Mouse (Mus musculus): ENCODE results near the gene Tcte1. TPM values are rescaled to one million over a fixed set of nuclear protein-coding genes. Genes with fewer than 3 reads are reported as not detected.

Tcte1 gene
- polyA plus RNA-seq (2015; fragmentation: Nextera tagmentation; extraction: Ambion mirVana), result 0.15 and 0.27 TPM in 2 replicates

DNA sequence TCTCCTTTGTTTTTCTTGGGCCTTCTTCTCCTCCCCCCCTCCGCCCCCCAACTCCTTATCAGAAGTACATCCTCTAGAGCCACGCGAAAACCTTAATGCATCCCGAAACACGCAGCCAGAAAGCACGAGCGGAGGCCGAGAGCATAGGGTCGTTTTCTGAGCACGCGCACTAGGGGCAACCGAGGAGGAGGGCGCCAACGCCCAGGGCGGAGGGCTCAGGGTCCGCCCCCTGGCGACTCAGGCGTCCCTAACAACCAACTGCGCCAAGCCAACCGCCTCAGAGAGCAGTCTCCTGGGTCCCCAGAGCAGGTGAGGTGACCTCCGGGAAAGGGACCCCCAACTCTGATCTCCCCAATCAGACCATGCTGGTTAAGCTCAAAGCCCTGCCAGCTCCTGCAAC, at the start of gene Tcte1:
Gene Tcte1 (plus strand): TSS at position 172 of the 400 bp plus-strand sequence.
- no peaks in the 10 kb centered on the region for H3K9me3 ChIP-seq
- H3K4me2 ChIP-seq, result peak within 1 kb of the TSS; percentile 79
- peaks cover 37% of the 10 kb centered on the region for H3K4me1 ChIP-seq
- H3K27ac ChIP-seq (replicated peaks), result no peak within 1 kb of the TSS
- peak within 1 kb of the TSS; percentile 76 for H3K9ac ChIP-seq
- ATAC-seq (ENCODE audit: extremely low read depth, insufficient number of reproducible peaks, low FRiP score, low TSS enrichment), result no peak
- 1% methylated on average over 20 of the region's 21 CpGs for WGBS
- H3K27me3 ChIP-seq (replicated peaks), result peaks cover 37% of the 10 kb centered on the region
- H3K36me3 ChIP-seq, result peaks cover 27% of the 10 kb centered on the region
- H3K4me3 ChIP-seq, result peak within 1 kb of the TSS; percentile 50

DNA sequence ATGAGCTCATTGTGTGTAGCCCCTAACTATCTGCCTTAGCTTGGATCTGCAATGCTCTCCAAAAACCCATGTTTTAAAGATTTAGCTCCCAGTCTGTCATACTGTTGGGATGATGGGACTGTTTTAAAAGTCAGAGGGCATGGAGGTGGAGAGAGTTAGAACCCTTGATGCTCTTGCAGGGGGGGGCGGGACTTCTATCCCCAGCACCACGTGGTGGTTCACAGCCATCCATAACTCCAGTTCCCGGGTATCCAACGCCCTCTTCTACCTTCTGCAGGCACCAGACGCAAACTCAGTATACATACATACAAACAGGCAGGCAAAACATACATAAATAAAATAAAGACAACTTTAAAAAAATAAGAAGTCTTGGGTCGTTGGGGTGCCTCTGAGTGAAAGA, 49.6 kb upstream of the Tcte1 start:
- no peaks in the 10 kb centered on the region for H3K9me3 ChIP-seq
- no peaks in the 10 kb centered on the region for H3K36me3 ChIP-seq
- H3K4me2 ChIP-seq, result no peak overlapping the region
- ATAC-seq (ENCODE audit: extremely low read depth, insufficient number of reproducible peaks, low FRiP score, low TSS enrichment), result no peak
- no peak overlapping the region for H3K4me3 ChIP-seq
- no peak overlapping the region for H3K9ac ChIP-seq
- H3K27ac ChIP-seq (replicated peaks), result no peak overlapping the region
- 73% methylated on average over 6 of the region's 6 CpGs for WGBS
- H3K27me3 ChIP-seq (replicated peaks), result peaks cover 43% of the 10 kb centered on the region
- H3K4me1 ChIP-seq, result peaks cover 6% of the 10 kb centered on the region; the same call in 1 of the 2 replicates

DNA sequence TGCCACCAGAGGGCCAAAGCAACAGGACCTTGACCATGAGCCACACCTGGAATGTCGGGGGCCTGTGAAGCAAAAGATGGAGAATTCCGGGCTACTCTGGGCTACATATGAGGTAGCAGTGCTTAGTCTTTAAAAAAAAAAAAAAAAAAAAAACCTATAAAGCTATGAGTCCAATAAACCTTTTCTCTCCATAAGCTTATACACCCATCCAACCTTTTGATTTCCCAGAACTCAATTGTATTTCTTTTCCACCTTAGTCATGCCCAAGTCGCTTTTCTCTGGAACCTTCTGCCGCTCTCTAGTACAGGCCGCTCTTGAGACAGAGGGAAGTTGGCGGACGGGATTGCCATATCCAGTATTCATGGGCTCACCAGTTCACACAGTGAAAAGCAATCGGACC, 49.1 kb upstream of the Tcte1 start:
- H3K36me3 ChIP-seq, result no peaks in the 10 kb centered on the region
- H3K9me3 ChIP-seq, result no peaks in the 10 kb centered on the region
- H3K9ac ChIP-seq, result peak overlapping the region; percentile 64
- peaks cover 43% of the 10 kb centered on the region for H3K27me3 ChIP-seq (replicated peaks)
- peak overlapping the region; percentile 50 for H3K4me3 ChIP-seq
- H3K27ac ChIP-seq (replicated peaks), result no peak overlapping the region
- H3K4me2 ChIP-seq, result peak overlapping the region; percentile 71
- H3K4me1 ChIP-seq, result peaks cover 8% of the 10 kb centered on the region; the same call in 1 of the 2 replicates
- no peak for ATAC-seq (ENCODE audit: extremely low read depth, insufficient number of reproducible peaks, low FRiP score, low TSS enrichment)
- WGBS, result 65% methylated on average over 8 of the region's 8 CpGs

DNA sequence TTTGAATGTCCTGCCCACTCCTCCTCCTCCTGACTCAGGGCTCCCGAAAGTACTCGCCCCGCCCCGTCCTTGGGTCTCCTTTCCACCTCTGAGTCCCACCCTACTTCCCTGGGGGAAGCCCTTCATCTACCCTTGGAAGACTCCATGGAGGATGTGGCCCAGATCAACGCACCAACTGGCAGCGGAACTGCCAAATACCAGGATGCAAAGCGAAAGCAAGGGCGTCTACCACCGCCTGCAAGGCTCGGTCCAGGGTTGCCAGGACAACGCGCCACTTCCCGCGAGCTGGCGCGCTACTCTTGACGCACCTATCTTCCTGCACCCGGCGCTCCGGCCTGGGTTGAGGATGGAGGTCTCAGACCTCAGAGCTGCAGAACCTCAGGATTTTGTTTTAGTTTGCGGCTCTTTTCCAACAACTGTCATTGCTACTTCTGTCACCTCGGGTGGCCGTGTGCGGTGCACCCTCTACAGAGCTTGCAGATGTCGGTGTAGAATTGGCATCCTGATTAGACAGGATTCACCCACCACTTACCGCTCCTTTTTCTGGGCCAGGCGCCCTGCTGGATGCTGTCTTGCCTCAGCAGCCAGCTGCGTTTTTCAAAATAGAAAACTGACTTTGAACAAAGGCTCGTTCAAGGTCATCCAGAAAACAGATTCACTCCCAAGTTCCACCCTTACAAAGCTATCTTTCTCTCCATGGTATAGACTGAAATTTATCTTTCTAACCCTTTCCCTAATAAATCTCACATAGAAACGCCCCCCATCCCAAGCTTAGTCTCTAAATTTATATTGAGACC, 48.4 kb upstream of the Tcte1 start, which contains the start of gene Spats1:
Gene Spats1 (minus strand): TSS at position 747 of the 797 bp plus-strand sequence.
- H3K27me3 ChIP-seq (replicated peaks), result peaks cover 43% of the 10 kb centered on the region
- H3K4me3 ChIP-seq, result peak within 1 kb of the TSS; percentile 50
- WGBS, result 4% methylated on average over 30 of the region's 30 CpGs
- H3K4me2 ChIP-seq, result peak within 1 kb of the TSS; percentile 71
- H3K4me1 ChIP-seq, result peaks cover 8% of the 10 kb centered on the region; the same call in 1 of the 2 replicates
- no peaks in the 10 kb centered on the region for H3K9me3 ChIP-seq
- no peaks in the 10 kb centered on the region for H3K36me3 ChIP-seq
- H3K27ac ChIP-seq (replicated peaks), result no peak within 1 kb of the TSS
- peak within 1 kb of the TSS; percentile 64 for H3K9ac ChIP-seq
- no peak for ATAC-seq (ENCODE audit: extremely low read depth, insufficient number of reproducible peaks, low FRiP score, low TSS enrichment)

DNA sequence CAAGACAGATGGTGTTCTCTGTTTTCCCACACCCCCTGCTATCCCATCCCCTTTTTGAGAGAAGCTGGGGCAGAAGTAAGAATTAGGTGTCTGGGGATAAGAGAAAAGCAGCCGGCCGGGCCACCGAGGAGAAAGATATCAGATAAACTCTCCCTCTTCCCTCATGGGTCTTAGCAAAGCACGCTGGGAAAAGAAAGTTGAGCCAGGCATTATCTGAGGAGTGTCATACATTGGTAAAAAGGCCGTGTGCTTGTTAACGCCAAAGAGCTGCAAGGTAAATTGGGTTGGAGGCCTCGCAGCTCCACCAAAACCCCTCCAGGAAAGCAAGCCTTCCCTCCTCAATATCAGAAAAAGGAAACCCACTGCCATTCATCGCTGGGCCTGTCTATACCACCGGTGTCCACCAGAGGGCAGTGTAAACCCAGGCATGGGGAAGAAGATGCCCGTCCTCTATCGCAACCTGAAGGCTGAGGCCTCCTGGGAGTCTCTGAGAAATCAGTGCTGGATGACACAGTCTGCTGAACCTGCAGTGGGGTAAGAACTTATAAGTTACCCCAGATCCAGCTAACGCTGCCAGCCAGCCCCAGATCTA, 44.9 kb upstream of the Tcte1 start:
- 6% methylated on average over 12 of the region's 12 CpGs for WGBS
- Histone ChIP-seq H3K27ac (replicated peaks) (no peak overlapping the region), H3K4me1 (peaks cover 8% of the 10 kb centered on the region; the same call in 1 of the 2 replicates), H3K4me3 (no peak overlapping the region), H3K9ac (peak overlapping the region; percentile 9; the same call in 1 of the 2 replicates), H3K9me3 (0 out of 2 replicates have a peak, but pooled peaks cover 5% of the 10 kb centered on the region), H3K4me2 (no peak overlapping the region), H3K36me3 (no peaks in the 10 kb centered on the region), H3K27me3 (replicated peaks) (peaks cover 39% of the 10 kb centered on the region)
- ATAC-seq (ENCODE audit: extremely low read depth, insufficient number of reproducible peaks, low FRiP score, low TSS enrichment), result no peak

DNA sequence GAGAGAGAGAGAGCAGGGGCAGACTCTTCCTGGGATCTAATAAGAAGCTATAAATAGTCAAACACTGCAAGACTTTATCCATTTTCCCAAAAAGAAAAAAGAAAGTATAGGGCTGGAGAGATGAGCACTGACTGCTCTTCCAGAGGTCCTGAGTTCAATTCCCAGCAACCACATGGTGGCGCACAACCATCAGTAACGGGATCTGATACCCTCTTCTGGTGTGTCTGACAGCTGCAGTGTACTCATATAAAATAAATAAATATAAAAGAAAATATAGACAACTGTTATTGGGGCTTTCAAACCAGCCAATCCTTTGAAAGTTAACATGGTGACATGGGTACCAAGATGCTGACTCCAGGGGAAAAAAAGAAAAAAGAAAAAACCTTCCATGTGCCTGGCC, 42.8 kb upstream of the Tcte1 start:
- Histone ChIP-seq H3K27ac (replicated peaks) (no peak overlapping the region), H3K36me3 (no peaks in the 10 kb centered on the region), H3K27me3 (replicated peaks) (peaks cover 32% of the 10 kb centered on the region), H3K4me1 (0 out of 2 replicates have a peak, but pooled peaks cover 3% of the 10 kb centered on the region), H3K4me2 (no peak overlapping the region), H3K4me3 (no peak overlapping the region), H3K9ac (no peak overlapping the region), H3K9me3 (0 out of 2 replicates have a peak, but pooled peaks cover 5% of the 10 kb centered on the region)
- 21% methylated on average over 2 of the region's 2 CpGs for WGBS
- ATAC-seq (ENCODE audit: extremely low read depth, insufficient number of reproducible peaks, low FRiP score, low TSS enrichment), result no peak

DNA sequence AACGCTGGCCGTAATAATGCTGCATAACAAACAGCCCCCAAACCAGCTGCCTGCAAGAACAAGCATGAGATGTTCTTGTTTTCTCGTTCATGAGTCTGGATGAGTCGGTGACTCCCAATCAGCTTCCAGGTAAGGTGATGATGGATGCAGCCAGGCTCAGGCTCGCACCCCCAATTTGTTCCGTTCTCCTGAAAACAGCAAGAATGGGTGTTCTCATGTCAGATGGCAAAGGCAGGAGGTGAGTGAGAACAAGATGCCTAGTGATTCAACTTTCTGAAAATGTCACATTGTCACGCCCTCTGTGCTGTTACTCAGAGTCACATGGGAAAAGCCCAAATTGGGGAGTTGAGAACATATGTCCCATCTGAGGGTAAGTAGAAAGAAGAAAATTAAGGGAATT, 37.7 kb upstream of the Tcte1 start:
- Histone ChIP-seq H3K27ac (replicated peaks) (no peak overlapping the region), H3K4me2 (no peak overlapping the region), H3K9ac (no peak overlapping the region), H3K4me3 (no peak overlapping the region), H3K4me1 (0 out of 2 replicates have a peak, but pooled peaks cover 3% of the 10 kb centered on the region), H3K36me3 (no peaks in the 10 kb centered on the region), H3K27me3 (replicated peaks) (peaks cover 10% of the 10 kb centered on the region; the same call in 1 of the 2 replicates), H3K9me3 (0 out of 2 replicates have a peak, but pooled peaks cover 5% of the 10 kb centered on the region)
- 77% methylated on average over 7 of the region's 7 CpGs for WGBS
- ATAC-seq (ENCODE audit: extremely low read depth, insufficient number of reproducible peaks, low FRiP score, low TSS enrichment), result no peak

DNA sequence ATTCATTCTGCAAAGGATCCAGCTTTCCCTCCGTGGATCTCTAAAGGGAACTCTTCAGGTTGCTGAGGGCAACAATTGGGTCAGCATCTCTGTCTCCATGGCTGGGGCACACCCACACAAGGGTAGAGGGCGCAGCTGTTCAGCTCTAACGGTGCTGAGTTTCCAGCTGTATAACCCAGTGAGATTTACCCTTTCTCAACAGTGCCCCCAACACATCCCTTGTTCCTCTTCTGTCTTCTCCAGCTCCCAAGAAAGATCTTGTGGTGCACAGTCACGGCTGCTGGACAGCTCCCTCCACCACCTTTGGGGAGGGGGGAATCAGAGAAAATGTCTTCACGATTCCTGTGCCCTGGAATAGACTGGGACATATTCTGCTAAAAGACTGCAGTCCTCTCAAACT, 36.0 kb upstream of the Tcte1 start:
- Histone ChIP-seq H3K9ac (no peak overlapping the region), H3K27me3 (replicated peaks) (peaks cover 14% of the 10 kb centered on the region), H3K27ac (replicated peaks) (no peak overlapping the region), H3K4me3 (no peak overlapping the region), H3K36me3 (no peaks in the 10 kb centered on the region), H3K9me3 (no peaks in the 10 kb centered on the region), H3K4me1 (peaks cover 10% of the 10 kb centered on the region), H3K4me2 (no peak overlapping the region)
- no peak for ATAC-seq (ENCODE audit: extremely low read depth, insufficient number of reproducible peaks, low FRiP score, low TSS enrichment)
- WGBS, result 9% methylated on average over 5 of the region's 5 CpGs

DNA sequence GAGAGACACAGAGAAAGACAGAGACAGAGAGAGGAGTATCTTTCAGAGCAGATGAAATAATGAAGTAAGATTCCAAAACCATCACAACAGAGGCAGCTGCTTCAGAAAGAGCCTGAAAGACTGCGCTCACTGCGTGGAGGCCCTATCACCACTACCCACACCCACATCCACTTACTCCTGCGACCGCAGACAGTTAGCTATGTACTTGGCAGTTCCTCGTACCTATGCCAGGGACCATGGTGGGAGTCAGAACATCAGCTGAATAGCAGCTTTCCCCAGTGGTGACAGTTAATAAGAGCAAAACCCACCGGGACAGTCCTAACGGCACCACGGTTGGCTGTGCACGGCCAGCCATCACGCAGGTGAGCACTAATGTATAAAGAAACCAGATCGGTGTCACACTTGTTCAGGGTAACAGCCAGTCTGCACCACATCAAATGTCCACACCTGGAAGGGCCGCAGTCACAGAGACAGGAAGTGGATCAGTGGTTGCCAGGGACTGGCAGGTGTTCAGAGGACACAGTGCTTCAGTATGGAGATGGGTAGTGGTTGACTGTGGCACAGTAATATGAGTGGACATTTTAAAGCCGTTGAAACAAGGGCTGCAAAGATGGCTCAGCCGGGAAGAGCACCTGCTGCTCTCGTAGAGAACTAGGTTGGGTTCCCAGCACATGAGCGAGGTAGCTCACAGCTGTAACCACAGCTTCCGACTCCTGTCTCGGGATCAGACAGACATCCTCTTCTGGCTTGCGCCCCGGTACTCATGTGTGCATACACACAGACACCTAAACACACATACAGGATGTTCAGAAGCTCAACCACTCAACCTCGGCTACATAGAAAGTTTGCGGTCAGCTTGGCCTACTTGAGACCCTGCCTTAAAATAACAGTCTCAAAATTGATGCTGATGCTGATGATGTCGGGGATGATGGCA, 34.6 kb upstream of the Tcte1 start:
- Histone ChIP-seq H3K4me2 (no peak overlapping the region), H3K4me3 (no peak overlapping the region), H3K4me1 (peaks cover 10% of the 10 kb centered on the region), H3K27me3 (replicated peaks) (peaks cover 26% of the 10 kb centered on the region), H3K36me3 (no peaks in the 10 kb centered on the region), H3K9ac (no peak overlapping the region), H3K9me3 (no peaks in the 10 kb centered on the region), H3K27ac (replicated peaks) (no peak overlapping the region)
- 81% methylated on average over 23 of the region's 23 CpGs for WGBS
- no peak for ATAC-seq (ENCODE audit: extremely low read depth, insufficient number of reproducible peaks, low FRiP score, low TSS enrichment)

DNA sequence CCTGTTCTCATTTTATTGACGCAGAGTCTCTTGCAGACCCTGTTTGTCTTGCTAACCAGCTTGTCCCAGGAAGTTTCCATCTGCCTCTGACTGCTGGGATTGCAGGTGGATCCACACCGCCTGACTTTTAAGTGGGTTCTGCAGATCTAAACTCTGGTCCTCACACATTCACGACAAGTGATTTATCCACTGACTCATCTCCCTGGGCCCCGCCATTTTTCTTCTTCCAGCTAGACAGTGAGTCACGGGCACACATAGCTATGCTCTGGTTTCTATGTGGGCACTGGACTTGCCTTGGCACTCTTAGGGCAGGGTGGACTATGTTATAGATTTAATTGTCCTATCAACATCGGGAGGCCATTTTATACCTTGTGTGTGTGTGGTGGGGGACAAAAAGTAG, 33.5 kb upstream of the Tcte1 start:
- H3K27ac ChIP-seq (replicated peaks), result no peak overlapping the region
- H3K27me3 ChIP-seq (replicated peaks), result peaks cover 27% of the 10 kb centered on the region
- no peak overlapping the region for H3K4me3 ChIP-seq
- no peaks in the 10 kb centered on the region for H3K36me3 ChIP-seq
- WGBS, result 78% methylated on average over 6 of the region's 6 CpGs
- H3K4me1 ChIP-seq, result peaks cover 10% of the 10 kb centered on the region
- H3K9me3 ChIP-seq, result no peaks in the 10 kb centered on the region
- ATAC-seq (ENCODE audit: extremely low read depth, insufficient number of reproducible peaks, low FRiP score, low TSS enrichment), result no peak
- no peak overlapping the region for H3K9ac ChIP-seq
- no peak overlapping the region for H3K4me2 ChIP-seq

All from heart, embryonic 13.5 days (tissue).